Mouse (Mus musculus): ENCODE data around the gene Ms4a5. TPM values are rescaled to one million over a fixed set of nuclear protein-coding genes. Genes with fewer than 3 reads are reported as not detected.
A peak's percentile ranks its signal among the peaks of the same experiment; 100 is the strongest.

Gene Ms4a5
- polyA plus RNA-seq, 1 experiment = not detected

GRCm38 (mm10) chr19:11234921-11235735 lies 48.5 kb downstream of the Ms4a5 start:
- Histone ChIP-seq H3K4me3 (ENCODE audit: insufficient read depth, low read length) (no peak overlapping the region), H3K27ac (ENCODE audit: insufficient read depth, low read length) (peak overlapping the region; percentile 28; the same call in 1 of the 2 replicates), H3K4me1 (ENCODE audit: control insufficient read depth, insufficient read depth, low read length) (0 out of 2 replicates have a peak, but pooled peaks cover 3% of the 10 kb centered on the region)
- TF ChIP-seq CTCF (IDR thresholded peaks at IDR 0.05; ENCODE audit: borderline replicate concordance, insufficient read depth, low read length) (no peak), POLR2A (IDR thresholded peaks at IDR 0.05; ENCODE audit: low read depth, low read length) (no peak)

DNA sequence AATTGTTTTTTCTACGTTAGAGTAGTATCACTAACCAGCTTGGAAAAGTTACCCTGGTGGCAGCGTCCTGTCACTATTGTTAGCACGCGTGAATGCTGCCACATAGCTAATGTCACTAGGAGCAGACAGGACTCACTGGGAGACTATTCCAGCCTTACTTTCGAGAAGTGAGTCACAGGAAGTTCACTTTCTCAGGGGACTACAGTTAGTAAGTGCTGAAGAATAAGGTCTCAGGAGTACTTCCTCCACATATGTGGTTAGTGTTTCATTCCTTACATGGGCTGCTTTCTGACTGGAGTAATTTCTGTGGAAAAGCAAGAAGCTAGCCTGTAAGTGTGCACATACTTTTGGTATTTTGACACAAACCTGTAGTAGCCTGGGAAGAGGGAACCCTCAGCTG lies 49.4 kb downstream of the Ms4a5 start:
- Histone ChIP-seq H3K4me3 (ENCODE audit: insufficient read depth, low read length) (no peak overlapping the region), H3K4me1 (ENCODE audit: control insufficient read depth, insufficient read depth, low read length) (0 out of 2 replicates have a peak, but pooled peaks cover 3% of the 10 kb centered on the region), H3K27ac (ENCODE audit: insufficient read depth, low read length) (peak overlapping the region; percentile 28; the same call in 1 of the 2 replicates)
- no peak for TF ChIP-seq POLR2A (IDR thresholded peaks at IDR 0.05; ENCODE audit: low read depth, low read length)
- no peak for TF ChIP-seq CTCF (IDR thresholded peaks at IDR 0.05; ENCODE audit: borderline replicate concordance, insufficient read depth, low read length)

GRCm38 (mm10) chr19:11232348-11232747 lies 51.3 kb downstream of the Ms4a5 start, which contains the start of gene Ms4a12:
Gene Ms4a12 (minus strand): TSS chr19:11232448.
- TF ChIP-seq POLR2A (IDR thresholded peaks at IDR 0.05; ENCODE audit: low read depth, low read length) (no peak), CTCF (IDR thresholded peaks at IDR 0.05; ENCODE audit: borderline replicate concordance, insufficient read depth, low read length) (no peak)
- Histone ChIP-seq H3K4me3 (ENCODE audit: insufficient read depth, low read length) (no peak within 1 kb of the TSS), H3K4me1 (ENCODE audit: control insufficient read depth, insufficient read depth, low read length) (0 out of 2 replicates have a peak, but pooled peaks cover 3% of the 10 kb centered on the region), H3K27ac (ENCODE audit: insufficient read depth, low read length) (no peak within 1 kb of the TSS)

Other genes with a start within 250 kb of the Ms4a5 start
- gene Ms4a8a, start 202.8 kb downstream of the Ms4a5 start, polyA plus RNA-seq (2011; ENCODE audit: insufficient read length, low read depth, missing spikeins) = not detected in 2 replicates
- not detected in 2 replicates for gene 1700017D01Rik, start 153.0 kb downstream of the Ms4a5 start, polyA plus RNA-seq (2011; ENCODE audit: insufficient read length, low read depth, missing spikeins)
- gene 1700025F22Rik, start 118.6 kb downstream of the Ms4a5 start, polyA plus RNA-seq (2011; ENCODE audit: insufficient read length, low read depth, missing spikeins) = not detected in 2 replicates
- gene Ms4a13, start 87.1 kb downstream of the Ms4a5 start, polyA plus RNA-seq (2011; ENCODE audit: insufficient read length, low read depth, missing spikeins) = not detected in 2 replicates
- gene Ms4a12, start 51.4 kb downstream of the Ms4a5 start, polyA plus RNA-seq (2011; ENCODE audit: insufficient read length, low read depth, missing spikeins) = not detected in 2 replicates
- gene Ms4a1, start 17.6 kb downstream of the Ms4a5 start, polyA plus RNA-seq (2011; ENCODE audit: insufficient read length, low read depth, missing spikeins) = not detected in 2 replicates
- 0.37 TPM in 1 of 2 replicates, not detected in the other for gene Ms4a14, start 30.6 kb upstream of the Ms4a5 start, polyA plus RNA-seq (2011; ENCODE audit: insufficient read length, low read depth, missing spikeins)
- 0.55 and 5.0 TPM in 2 replicates for gene Ms4a7, start 52.3 kb upstream of the Ms4a5 start, polyA plus RNA-seq (2011; ENCODE audit: insufficient read length, low read depth, missing spikeins)
- not detected in 2 replicates for gene Ms4a4a, start 91.7 kb upstream of the Ms4a5 start, polyA plus RNA-seq (2011; ENCODE audit: insufficient read length, low read depth, missing spikeins)
- gene Ms4a4c, start 120.9 kb upstream of the Ms4a5 start, polyA plus RNA-seq (2011; ENCODE audit: insufficient read length, low read depth, missing spikeins) = not detected in 2 replicates
- gene Ms4a4b, start 159.7 kb upstream of the Ms4a5 start, polyA plus RNA-seq (2011; ENCODE audit: insufficient read length, low read depth, missing spikeins) = not detected in 2 replicates
- gene Ms4a6c, start 185.5 kb upstream of the Ms4a5 start, polyA plus RNA-seq (2011; ENCODE audit: insufficient read length, low read depth, missing spikeins) = 3.0 TPM in 1 of 2 replicates, not detected in the other
- not detected in 2 replicates for gene Gm8369, start 202.1 kb upstream of the Ms4a5 start, polyA plus RNA-seq (2011; ENCODE audit: insufficient read length, low read depth, missing spikeins)
- 1.1 TPM in 1 of 2 replicates, not detected in the other for gene Ms4a6b, start 232.6 kb upstream of the Ms4a5 start, polyA plus RNA-seq (2011; ENCODE audit: insufficient read length, low read depth, missing spikeins)